Mouse (Mus musculus): ENCODE results near the gene Lmo4.

Gene Lmo4

GRCm38 (mm10) chr3:144147244-144147643 lies 57.8 kb downstream of the Lmo4 start:
- DNase-seq: no peak

GRCm38 (mm10) chr3:144144066-144144465 lies 61.0 kb downstream of the Lmo4 start:
- DNase-seq: no peak

DNA sequence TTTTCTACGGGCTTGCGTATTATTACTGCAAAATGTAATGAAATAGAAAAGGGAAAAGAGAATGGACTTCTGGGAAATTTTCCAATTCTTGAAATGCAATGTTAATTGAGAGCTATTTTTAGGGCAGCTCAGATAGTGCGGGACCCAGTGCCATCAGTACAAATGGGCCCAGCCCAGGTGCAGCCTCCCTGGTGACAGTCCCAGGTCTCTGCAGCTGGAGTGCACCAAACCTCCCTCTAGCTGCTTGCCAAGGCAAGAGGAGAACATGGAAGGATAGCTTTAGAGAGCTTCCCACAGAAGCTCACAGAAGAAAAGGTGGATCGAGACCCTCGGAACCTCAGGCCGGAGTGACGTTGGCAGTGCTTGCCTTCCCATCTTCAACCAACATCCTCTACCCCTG lies 62.1 kb downstream of the Lmo4 start:
- no peak for DNase-seq

DNA sequence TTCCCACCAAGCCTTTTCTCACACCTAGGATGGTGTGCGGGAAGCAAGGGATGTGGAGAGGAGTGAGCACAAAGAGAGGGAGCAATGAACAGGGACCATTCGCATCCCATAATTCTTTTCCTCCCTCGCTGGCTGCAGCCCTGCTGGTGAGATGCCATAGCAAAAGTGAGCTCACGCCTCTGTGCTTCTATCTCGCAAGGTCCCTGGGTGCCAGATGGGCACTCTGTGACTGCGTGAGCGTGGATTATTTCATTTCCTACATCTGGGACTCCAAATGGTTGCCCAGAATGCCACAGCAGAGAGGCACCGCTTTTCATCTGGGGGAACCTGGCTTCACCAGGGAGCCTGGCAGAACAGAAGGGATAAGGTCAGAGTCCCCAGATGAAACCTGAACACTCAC lies 63.2 kb downstream of the Lmo4 start:
- DNase-seq: no peak

DNA sequence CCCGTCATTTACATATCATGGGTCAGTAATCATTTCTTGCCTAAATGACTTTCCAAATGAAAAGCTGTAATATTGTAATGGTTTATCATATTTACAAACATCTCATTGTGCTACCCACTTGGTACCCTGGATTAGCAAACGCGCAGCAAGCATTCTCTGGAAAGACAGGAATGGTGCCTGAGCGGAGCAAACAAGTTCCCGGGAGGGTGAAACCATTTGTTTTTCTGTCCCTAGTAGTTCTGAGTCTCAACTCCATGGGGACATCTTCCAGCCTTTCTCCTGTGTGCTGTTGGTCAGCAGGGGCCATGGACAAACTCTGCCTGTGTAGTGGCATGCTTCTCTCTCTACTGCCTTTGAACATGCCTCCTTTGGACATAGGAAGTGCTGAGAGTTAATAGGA lies 64.2 kb downstream of the Lmo4 start:
- no peak for DNase-seq

GRCm38 (mm10) chr3:144138659-144139058 lies 66.4 kb downstream of the Lmo4 start:
- no peak for DNase-seq

Data from embryo, embryonic 11 days (tissue).